Mouse (Mus musculus) layer of hippocampus, postnatal 10 days (tissue): ENCODE measurements at regions not wholly inside any gene's neighbourhood (a gene's known extent, or its start where the extent isn't known, plus 50 kb on each side); places are given as distances from the start of the nearest gene placed in this dataset.

ENCODE experiments used
- DNase-seq, 2 experiments: peaks; one replicate each; pipeline ENCODE4 v3.0.0; 2021; ENCODE audit warnings: low spot score in 2 of 2

DNA sequence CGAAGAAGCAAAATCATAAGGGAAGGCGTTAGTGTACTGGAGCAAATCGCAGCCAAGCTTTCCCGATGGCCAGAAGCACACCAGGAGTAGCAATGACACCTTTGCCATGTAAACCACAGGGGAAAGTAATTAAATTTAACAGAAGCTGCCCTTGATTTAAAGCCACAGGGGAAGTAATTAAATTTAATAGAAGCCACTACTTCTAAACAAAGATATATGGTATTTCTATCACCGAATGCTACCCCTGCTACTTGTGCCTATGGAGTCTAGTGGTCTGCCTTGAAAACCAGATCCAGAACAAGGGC lies 240.9 kb downstream of the Ttll7 start:
- DNase-seq = no peak

DNA sequence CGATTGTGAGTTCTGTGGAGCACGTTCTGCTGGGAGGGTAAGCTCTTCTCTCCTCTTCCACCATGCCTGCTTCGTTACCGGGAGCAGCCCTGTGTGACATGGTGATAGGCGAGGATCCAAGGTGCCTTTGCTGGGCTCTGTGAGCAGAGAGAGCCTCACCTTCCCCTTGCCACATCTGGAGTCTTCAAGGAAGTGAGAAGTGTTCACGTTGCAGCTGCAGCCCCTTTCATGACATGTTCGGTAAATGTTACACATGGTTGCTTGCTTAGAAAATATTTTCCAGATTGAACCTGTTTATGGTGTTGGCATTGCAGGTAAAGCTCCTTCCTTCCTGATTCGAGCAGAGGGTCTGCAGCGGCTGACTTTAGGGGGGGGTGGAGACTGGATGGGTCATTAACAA lies 244.0 kb downstream of the Ttll7 start:
- DNase-seq = no peak

DNA sequence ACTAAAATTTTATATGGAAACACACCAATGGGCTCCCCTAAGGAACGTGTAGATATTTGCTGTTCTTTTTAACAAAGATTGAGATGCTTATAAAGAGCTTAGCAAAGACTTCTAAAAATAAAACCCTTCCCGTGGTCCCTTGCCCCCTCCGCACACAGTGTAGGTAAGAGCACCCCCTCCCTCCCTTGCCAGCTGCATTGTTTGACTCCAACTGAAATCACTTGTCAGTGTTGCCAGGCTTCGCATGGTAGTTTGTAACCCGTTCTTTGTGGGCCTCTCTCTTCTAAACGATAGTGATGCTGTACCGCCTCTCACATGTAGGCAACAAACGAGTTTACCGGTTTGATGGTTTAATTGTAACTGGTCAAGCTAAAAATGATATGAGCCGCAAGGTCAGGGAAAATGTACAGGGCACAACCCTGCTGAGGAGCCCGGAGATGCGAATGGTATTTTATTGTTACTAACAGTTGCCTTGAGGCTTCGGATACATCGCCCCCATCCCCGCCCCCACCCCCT lies 246.0 kb downstream of the Ttll7 start:
- DNase-seq = no peak

DNA sequence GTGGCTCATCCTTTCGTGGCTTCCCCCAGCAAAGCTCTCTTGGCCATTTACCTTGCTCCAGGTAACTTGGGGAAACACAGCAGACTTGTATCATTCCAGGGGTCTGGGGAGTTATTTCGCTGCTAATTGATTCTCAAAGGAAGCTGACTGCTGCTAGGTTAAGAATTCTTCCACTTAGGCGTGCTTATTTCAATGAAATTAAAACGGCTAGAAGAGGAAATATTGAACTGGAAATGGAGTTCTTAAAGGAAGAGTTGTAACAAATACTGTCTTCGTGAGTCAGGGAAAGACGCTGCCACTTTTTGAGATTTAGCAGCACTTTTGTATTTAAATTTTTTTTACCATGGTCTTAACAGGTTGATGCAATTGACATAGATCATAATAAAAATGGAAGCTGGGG lies 246.4 kb downstream of the Ttll7 start:
- no peak for DNase-seq

DNA sequence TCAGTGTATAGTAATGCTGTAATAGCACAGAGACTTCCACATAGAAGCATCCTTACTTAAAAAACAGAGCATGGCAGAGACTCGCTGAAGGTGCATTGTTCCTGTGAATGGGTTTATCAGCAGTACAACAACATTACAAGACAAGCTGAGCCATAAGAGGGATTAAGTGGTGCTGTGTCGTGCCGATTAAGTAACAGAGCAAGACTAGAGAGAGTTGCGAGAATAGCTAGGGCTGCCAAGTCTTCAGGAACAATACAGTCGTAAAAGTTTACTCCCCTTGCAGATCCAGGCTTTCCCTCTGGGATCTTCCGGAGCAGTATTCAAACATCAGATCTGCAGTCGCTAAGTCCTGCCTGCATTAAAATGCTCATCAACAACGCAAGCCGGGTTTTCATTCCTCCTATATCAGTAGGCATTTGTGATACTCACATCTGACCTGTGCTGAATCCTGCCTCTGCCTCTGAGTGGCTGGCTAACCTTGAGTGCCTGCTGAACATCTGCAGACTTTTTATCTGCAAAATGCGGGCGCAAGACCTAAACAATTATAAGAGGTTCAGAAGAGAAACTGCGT lies 247.1 kb downstream of the Ttll7 start:
- DNase-seq = no peak

DNA sequence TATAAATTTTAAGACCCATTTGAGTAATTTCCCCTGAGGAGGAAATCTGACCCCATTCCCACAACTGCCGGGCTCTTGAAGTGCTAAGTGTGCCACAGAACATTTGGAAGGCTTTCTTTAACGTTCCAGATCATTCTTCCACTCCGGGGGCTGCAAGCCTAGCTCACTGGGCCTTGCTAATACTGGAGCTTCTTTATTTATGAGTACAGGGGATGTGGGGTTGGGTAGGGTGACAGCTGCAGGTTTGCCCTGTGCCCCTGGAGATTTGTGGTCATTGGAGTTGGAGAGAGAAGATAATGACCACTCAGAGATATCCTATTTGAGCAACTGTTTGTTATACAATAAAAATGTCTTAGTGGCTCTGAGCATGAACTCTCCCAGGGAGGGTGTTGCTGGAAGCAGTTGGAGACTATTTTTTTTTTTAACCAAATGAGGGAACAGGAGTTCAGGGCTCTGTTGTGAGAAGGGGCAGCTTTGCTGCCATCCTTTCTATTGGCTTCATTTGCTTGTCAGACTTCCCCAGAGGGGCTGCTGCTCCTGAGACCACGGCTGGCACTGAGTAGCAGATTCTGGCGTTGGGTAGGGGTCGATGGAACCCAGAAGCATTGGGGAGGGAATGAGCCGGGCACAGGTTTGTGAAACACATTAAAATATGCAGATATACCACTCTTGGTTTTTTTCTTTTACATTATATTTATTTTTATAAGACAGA lies 249.0 kb downstream of the Ttll7 start:
- DNase-seq = no peak

DNA sequence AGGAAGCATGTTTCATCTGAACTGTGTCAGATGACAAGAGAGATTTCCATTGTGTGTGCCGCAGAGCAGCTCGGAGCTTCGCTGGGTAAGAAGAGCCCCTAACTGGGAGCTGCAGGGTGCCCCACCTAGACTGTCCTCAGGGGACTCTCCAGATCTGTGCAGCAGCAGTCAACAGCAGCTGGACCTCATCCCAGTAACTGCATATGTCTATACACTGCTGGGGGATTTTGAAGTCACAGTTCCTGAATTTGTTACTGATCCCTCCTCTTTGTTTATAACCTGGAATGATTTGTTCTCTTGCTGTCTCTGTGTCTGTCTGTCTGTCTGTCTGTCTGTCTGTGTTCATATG lies 249.6 kb downstream of the Ttll7 start:
- no peak for DNase-seq

DNA sequence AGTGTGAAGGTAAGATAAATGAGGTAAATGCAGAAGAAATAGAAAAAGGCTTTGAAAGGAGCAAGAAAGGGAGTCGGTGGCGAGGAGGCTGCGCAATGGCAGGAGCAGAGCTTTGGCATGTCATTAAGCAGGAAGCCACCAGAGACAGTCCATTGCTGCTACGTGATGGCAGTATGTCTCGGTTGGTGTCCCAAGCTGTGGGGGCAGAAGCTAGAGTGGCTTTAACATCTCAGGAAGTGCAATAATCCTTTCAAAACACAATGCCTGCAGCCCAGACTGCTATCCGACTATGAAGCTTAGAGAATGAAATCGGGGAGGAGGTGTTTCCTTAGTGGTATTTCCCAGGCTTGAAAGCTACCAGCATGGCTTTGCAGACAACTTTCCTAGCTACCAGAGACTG lies 251.3 kb downstream of the Ttll7 start:
- DNase-seq = no peak

DNA sequence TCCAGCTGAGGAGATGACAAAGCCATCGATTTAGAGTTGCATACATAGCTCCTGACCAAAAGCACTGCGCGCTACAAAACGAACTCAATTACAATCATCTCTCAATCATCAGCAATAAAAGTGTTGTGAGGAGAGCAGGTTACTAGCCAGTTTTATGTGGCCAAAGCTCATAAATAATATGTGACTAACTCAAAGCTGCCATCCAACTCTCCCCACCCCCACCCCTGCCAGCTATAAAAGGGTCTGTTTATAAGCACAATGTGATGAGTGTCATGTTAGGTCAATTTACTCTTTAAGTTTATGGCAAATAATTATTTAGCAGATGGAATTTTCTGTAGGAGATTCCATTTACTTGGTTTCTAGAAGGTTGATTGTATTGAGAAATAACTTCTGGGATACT lies 265.4 kb downstream of the Ttll7 start:
- DNase-seq = no peak

DNA sequence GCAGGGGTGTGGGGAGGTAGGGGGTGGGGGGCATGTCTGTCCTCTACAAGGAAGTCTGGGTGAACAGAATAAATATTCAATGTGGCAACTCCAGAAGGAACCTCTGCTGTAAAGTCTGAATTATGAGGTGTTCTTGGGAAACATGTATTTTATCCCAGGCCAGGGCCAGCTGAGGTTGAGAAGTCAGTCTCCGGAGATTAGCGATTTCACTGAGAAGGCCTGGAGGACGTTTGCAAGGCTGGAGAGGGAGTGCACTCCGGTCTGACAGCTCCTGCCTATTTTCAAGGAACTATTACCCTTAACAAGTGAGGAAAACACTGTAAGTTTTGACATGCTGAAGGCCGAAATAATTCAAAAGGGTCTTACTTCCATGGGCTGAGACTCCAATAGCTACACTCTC lies 265.9 kb downstream of the Ttll7 start:
- DNase-seq = no peak

DNA sequence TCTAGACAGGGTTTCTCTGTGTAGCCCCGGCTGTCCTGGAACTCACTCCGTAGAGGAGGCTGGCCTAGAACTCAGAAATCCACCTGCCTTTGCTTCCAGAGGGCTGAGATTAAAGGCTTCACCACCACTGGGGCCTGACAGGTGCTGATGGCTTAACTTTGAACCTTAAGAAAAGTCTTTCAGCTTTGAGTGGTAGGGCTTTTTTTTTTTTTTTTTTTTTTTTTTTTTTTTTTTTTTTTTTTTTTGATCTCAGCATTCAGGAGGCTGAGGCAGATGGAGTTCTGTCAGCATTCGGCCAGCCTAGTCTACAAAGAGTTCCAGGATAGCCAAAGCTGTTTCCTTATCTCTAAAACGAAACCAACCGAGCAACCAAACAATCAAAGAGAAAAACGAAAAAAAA lies 266.5 kb downstream of the Ttll7 start:
- no peak for DNase-seq

DNA sequence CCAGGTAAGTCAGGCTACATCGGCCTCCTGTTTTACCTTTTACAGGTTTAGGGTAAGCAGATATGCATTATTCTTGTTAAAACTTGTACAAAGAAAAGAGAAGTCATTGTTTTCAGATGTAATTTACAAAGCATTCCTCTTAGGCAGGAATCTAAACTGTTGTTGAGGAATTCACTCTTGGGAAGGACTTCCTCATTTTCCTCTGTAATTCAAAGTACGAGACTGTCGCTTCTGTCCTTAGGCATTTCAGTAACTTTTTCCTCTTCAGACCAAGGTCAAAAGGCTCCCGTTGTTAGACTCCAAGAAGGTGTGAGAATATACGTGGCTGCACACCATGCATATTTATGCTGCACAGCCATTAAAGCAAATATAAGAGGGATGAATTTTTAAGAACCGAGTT lies 269.7 kb downstream of the Ttll7 start:
- no peak for DNase-seq

DNA sequence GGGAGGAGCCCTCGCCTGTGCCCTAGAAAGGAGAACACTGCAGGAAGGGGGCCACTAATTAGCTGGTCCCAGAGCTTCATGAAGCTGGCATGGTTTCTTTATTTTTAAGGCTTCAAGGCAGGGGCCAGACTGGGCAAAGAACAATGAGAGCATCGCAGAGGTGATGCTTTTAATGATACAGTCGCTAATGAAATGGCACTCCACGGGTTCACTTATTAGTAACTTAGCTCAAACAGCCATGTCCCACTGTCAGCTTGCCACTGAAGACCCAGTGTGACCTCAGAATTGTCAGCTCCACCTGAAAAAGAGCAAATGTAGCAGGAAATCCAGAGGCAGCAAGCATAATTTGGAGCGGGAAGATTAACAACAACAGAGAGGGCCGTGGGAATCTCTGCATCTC lies 275.6 kb downstream of the Ttll7 start:
- no peak for DNase-seq

DNA sequence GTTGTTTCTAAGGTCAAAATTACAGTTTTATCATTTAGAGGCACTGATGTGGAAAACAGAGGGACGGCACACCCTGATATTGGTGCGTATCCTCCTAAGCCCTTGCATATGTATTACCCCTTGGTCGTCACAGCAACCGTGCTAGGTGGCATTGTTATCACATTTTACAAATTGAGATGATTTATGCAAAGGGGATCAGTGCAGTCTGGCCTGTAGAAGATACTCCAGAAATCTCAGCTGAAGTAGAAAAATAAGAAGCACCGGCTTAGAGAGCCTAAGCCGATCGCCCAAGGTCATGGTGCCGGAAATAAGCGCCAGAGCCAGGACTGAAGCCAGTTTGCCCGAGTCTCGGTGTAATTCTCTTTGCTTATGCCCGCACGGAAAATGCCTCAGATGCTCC lies 280.7 kb downstream of the Ttll7 start:
- no peak for DNase-seq

DNA sequence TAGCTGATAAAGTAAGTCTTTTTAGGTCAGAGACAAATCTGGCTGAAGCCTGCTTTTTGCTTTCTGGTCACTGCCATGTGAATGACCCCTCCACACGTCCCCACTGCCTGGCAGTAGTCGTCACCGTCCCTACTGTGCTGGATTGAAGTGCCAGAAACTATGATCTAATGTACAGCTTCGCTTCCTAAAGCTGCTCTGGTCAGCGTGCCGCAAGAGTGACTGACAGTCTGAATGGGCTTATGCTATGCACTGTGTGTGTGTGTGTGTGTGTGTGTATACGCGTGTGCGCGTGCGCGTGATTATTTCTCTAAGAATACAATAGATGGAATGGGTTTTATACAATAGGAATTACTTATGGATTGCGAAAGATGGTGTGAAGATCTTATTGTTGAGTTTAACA lies 281.2 kb downstream of the Ttll7 start:
- DNase-seq = no peak

DNA sequence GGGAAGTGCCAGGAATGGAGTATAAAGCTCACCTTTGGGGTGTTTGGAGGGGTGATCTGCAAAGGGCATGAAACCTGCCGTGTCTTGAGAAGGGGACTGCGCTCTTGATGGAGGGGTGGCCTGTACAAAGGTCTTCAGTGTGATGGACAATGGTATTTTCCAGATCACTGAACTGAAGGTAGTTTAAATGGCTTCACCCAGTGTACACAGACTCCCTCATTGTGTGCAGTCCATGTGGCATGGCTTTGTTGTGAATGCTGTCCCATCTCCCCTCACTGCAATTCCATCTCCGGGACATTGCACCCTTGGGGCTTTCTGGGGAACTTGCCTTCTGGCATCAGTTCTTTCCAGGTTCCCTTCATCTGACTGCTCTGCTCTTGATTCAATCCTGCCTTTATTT lies 288.2 kb downstream of the Ttll7 start:
- DNase-seq = no peak

DNA sequence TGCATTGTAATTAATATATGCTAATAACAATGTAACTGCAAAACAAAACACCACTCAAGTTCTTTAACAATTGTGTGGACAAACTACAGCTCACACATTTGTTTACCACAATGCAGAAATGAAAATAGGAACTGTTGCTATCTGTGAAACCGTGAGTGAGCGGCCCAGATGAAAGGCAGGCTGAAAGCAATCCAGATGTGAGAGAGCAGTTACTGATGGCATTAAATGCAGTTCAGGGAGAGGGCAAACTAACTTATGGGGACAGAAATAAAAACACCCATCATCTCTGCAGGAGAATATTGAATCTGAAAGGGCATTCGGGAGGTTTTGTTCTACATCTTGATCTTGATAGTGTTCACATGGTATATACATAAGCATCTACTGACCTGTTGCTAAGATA lies 301.3 kb downstream of the Ttll7 start:
- DNase-seq = no peak

DNA sequence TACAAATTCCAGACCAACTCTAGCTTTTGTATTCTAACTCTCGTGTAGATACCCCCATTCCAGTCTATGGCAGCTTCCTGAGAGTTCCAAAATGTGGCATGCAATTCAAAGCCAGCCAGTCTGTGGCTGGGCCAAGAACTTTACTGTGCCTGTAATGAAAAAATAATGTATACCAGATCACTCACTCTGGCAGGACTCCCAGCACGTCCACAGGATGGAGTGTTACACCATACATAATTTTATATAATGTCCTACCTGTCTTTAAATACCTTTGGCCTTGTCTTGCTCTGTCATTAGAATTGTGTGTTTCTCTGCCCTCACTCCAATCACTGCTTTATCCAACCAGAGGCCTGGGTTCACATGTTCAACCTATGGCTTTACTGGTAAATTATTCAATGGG lies 301.8 kb downstream of the Ttll7 start:
- DNase-seq = no peak

DNA sequence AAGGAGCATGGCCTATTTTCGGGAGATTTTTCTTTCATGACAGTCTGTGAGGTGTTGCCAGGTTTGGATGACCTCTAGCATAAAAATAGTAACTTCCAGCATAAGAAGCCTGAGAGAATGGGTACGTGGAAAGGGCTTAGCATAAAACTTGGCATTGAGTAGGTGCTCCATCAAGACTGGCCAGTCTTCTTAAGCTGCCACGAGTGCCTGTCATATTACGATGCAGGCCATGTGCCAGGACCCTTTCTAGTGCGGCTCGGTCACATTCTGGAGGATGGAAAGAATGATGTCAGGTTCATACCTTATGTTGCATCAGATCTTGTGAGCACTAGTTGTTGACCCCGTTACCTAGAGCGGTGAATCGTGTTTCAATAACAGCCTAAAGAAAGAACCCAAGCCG lies 311.0 kb downstream of the Ttll7 start:
- DNase-seq = no peak

DNA sequence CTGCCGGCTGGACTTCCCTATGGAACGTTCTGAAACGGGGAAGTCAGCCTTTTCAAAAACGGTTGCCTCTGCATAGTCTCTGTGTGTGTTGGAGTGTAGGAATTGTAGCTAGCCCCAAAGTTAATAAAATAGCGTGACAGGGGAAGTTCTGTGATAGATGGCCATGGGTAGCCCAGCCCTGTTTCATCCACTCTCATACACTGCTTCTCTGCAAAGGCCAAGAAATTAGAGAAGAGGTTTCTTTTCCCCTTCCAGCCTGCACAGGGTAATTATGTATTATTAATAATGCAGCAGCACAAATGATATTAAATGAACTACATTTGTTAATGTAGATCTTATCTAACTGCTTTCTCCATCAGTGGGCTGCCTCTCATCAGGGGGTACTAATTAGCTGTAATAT lies 311.4 kb downstream of the Ttll7 start:
- DNase-seq = no peak

DNA sequence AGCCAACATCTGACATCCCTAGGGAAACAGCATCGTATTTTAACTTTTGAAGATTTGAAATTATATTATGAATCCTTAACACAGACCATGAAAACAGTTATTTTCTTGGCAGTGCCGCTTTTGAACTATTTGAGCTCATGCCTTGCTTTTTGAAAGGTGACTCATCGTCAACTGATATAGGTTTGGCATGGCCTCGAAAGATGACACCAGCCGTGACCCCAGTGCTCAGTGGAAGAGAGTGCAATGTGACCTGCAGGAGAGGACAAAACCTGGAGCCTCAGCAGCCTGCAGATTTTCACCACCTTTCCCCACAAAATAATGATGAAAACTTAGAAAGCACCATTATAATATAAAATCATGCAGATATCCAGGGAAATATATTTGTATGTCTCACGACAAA lies 312.8 kb downstream of the Ttll7 start:
- DNase-seq = no peak

DNA sequence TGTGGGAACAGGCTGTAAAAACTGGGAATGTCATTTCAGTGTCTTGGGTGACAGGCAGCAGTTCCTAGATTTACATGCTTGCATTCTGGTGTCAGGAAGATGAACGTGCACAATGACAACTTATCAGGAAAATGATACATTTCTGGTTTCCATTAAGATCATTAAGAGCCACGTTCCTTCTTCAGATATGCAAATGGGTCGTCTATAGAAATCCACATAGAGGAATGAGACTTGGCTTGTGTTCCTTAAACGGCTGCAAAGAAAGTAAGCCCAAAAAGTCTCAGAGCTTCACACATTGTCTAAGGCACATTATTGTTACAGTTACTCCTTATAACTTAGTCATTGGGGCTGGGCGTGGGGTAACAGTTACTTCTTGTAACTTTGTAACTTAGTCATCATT lies 314.4 kb downstream of the Ttll7 start:
- DNase-seq = no peak

DNA sequence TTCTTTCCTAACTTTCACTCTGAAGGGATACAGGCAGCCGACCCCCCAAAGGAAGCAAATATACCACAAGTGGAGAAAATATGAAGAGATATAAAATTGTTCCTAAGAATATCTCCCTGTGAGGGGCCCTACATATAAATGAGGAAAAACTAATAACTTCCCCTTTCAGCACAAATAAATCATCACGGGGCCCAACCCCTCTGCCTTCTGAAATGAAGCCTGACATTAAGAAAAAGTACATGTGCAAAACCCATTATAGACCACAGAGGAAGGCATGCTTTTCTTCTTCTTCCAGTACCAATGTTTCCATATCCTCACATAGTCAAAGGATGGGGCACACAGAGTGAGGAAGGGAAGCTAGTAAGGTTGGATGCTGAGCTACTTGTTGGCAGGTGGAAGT lies 317.0 kb downstream of the Ttll7 start:
- no peak for DNase-seq

DNA sequence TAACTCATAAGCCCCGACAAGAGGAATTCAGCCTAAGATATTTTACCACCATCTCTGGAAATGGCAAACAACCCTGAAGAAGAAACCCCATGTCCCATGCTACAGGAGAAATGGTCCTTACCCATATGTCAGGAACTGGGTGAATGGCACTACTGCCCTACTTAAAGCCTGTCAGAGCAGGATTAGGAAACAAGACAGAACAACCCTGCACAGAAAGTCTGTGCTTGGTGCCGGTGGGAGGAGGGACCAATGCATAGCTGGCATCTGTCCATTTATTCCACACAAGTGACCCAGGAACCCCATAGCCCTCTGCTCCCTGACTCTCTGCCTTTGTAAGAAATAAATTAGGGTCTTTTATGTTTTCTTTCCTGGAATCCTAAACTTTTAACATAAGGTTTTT lies 317.9 kb downstream of the Ttll7 start:
- DNase-seq = no peak
